Mouse (Mus musculus) megakaryocyte, embryonic 14.5 days (primary cell): ENCODE measurements around the gene Ubn1.

Source experiments
- FLI1 ChIP-seq: IDR thresholded peaks from 2 replicates; pipeline ENCODE4 v1.6.1; 2012; ENCODE audit warnings: low read length, inconsistent platforms, mixed read lengths
- GATA1 ChIP-seq: IDR thresholded peaks from 3 replicates; pipeline ENCODE4 v1.6.1; 2012; ENCODE audit warnings: mixed read lengths, low read length, inconsistent platforms, borderline replicate concordance

- TF ChIP-seq GATA1 (no peak), FLI1 (no peak)
Observed at GRCm38 (mm10) chr16:5131251-5131922, 81.5 kb downstream of the Ubn1 start.
